Mouse (Mus musculus): ENCODE data around the gene Gpm6a. TPM values are rescaled to one million over a fixed set of nuclear protein-coding genes. Genes with fewer than 3 reads are reported as not detected.

The Gpm6a gene
- 28.0 and 29.8 TPM in 2 replicates for polyA plus RNA-seq (2016; fragmentation: Nextera tagmentation; extraction: Ambion mirVana)

DNA sequence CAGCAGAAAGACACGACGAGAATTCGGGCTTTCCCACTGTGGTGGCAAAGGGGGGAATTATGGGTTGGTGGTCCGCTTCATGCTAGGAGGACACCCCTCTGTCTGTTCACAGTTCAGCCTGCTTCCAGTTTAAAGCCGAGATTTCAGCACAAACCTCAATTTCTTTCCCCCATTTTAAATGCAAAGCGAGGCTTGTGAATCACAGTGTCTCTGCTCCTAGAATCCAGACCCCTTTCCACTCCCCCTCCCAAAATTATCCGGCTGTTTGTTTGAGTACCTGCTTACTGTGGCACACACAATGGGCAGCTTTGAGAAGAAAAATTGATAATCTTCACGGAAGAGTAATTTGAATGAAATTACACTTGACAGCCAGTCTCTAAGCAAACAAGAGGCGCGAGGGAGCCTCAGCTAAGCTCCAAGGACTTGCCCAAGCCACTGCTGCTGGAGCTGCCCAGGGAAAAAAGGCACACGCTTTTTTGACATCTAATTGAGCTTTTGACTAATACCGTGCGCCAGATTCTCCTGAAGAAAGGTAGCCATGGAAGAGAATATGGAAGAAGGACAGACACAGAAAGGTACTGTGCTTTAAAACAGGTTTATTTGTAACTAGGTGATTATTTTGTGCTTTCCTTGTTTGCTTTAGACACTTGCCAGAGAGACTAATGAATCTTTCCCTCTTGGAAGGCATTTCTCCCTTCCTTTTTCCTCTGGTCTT lies at the start of gene Gpm6a:
Gpm6a (plus strand) TSS at position 103 of the 715 bp plus-strand sequence.
- Histone ChIP-seq H3K9me3 (no peaks in the 10 kb centered on the region), H3K4me3 (peak within 1 kb of the TSS; percentile 48), H3K4me1 (peaks cover 19% of the 10 kb centered on the region), H3K36me3 (replicated peaks) (no peaks in the 10 kb centered on the region), H3K27ac (peak within 1 kb of the TSS; percentile 81), H3K27me3 (ENCODE audit: poor library complexity, severe bottlenecking) (no peaks in the 10 kb centered on the region)
- 16% methylated on average over 13 of the region's 13 CpGs for WGBS
- DNase-seq (ENCODE audit: extremely low spot score, low spot score), result peak; percentile 35

DNA sequence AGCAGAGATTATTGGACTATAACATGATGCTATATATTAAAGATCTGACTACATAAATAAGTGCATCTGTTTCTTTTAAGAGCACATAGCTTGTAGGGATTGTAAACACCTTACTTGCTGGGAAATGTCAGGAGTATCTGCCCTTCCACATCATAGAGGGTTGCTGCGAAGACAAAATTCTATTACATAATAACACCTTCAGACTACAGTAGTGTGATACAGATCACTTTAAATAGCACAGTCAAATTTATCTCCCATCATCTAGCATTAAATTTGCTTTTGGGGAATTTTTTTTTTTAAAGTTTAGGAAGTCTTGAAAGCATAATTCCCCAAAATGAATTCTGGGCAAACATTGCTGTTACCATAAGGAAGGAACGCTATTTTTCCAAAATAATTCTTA lies 41.8 kb upstream of the Gpm6a start:
- WGBS, result 91% methylated on average over 2 of the region's 2 CpGs
- Histone ChIP-seq H3K4me1 (peaks cover 3% of the 10 kb centered on the region; the same call in 1 of the 2 replicates), H3K27me3 (ENCODE audit: poor library complexity, severe bottlenecking) (no peaks in the 10 kb centered on the region), H3K9me3 (no peaks in the 10 kb centered on the region), H3K36me3 (replicated peaks) (no peaks in the 10 kb centered on the region), H3K27ac (no peak overlapping the region), H3K4me3 (no peak overlapping the region)
- DNase-seq (ENCODE audit: extremely low spot score, low spot score), result no peak

DNA sequence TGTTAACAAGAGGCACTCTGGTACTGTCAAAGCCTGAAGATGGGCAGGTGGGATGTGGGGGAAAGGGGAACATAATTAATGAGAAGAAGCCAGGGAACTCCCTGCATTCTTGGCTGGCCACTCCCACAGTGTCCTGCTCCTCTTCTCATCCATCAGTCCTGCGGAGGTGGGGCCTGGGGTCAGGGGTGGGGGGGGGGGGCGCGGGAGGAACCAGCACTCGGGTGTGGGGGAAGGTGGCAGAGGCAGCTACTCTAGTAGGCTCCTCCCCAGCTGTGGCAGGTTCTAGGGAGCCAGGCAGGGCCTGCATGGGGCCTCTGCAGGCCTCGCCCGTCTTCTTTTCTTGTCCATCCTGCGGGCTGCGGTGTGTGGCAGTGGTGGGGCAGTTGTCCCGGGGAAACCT lies 36.9 kb upstream of the Gpm6a start:
- no peaks in the 10 kb centered on the region for H3K9me3 ChIP-seq
- WGBS, result 68% methylated on average over 9 of the region's 9 CpGs
- no peaks in the 10 kb centered on the region for H3K36me3 ChIP-seq (replicated peaks)
- H3K4me3 ChIP-seq, result no peak overlapping the region
- H3K27me3 ChIP-seq (ENCODE audit: poor library complexity, severe bottlenecking), result no peaks in the 10 kb centered on the region
- H3K4me1 ChIP-seq, result peaks cover 15% of the 10 kb centered on the region
- H3K27ac ChIP-seq, result 0 out of 2 replicates have a peak overlapping the region, but pooled peaks have one; percentile 15
- DNase-seq (ENCODE audit: extremely low spot score, low spot score), result no peak

DNA sequence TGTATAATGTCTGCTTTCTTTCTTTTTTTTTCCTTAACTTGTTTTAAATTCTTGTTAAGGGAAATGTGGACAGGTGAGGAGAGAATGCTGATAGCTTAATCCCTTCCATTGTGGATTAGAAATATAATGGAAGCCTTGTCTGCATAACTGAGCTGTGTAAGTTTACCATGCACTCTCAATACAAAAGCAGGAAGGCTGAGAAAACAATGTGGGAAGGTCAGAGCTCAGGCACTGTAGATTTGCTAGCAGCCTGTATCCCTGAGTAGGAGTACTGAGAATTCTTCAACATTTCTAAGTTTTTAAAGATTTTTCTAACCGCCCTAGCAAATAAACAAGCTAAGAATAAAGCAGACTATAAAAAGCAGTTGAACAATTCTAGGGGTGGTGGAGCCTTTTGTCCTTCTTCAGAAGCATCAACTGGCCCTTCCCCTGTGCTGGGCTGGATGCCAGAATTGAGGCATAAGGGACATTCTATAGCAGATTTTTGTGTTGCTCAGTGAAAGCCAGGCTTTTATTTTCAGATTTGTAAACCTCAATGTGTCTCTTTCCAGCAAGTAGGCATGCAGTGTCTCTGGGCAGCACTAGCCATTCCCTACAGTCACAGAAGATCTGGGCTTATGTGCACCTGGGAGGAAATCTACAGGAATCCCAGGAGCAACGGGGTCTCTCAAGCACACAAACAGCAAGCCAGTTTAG lies 32.3 kb upstream of the Gpm6a start:
- no peaks in the 10 kb centered on the region for H3K27me3 ChIP-seq (ENCODE audit: poor library complexity, severe bottlenecking)
- H3K27ac ChIP-seq, result peak overlapping the region; percentile 56
- no peaks in the 10 kb centered on the region for H3K9me3 ChIP-seq
- peaks cover 20% of the 10 kb centered on the region for H3K4me1 ChIP-seq
- no peaks in the 10 kb centered on the region for H3K36me3 ChIP-seq (replicated peaks)
- no peak for DNase-seq (ENCODE audit: extremely low spot score, low spot score)
- WGBS, result 57% methylated on average over 2 of the region's 2 CpGs
- no peak overlapping the region for H3K4me3 ChIP-seq

DNA sequence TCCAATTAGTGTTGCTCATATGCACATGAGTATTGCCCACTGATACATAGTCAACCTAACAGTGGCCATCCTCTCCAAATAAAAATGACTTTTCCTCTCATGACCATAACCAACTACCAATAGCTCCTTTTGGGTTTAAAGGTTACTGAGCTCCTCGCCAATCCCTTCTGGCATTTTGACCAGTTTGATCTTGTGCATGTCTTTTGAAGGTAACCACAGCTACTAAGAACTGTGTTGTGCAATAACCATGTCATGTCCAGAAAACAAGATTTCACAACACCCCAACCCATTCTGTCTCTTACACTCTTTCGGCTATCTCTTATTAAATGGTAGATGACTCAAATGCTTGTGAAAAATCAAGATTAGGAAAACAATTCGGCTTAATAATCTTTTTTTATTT lies 29.7 kb upstream of the Gpm6a start:
- WGBS, result 87% methylated on average over 3 of the region's 3 CpGs
- DNase-seq (ENCODE audit: extremely low spot score, low spot score), result no peak
- H3K36me3 ChIP-seq (replicated peaks), result no peaks in the 10 kb centered on the region
- no peaks in the 10 kb centered on the region for H3K27me3 ChIP-seq (ENCODE audit: poor library complexity, severe bottlenecking)
- H3K9me3 ChIP-seq, result no peaks in the 10 kb centered on the region
- no peak overlapping the region for H3K27ac ChIP-seq
- no peak overlapping the region for H3K4me3 ChIP-seq
- peaks cover 17% of the 10 kb centered on the region for H3K4me1 ChIP-seq

DNA sequence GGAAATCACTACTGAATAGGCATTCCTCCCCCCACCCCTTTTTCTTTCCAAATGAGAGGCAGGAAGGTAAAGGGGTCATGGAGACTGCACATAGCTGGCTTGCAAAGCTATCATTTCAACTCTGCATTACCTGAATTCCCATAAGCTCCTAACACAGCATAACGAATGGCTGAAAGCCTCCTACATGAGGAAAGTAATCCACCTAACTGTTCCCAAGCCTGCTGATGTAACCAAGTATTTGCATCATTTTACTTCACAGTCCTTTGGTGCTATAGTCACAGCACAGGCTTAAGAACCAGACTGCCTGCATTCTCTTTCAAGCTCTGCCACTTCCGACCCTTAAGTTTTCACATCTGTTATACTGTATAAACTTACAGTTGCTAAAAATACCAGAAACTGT lies 22.3 kb upstream of the Gpm6a start:
- Histone ChIP-seq H3K4me1 (no peaks in the 10 kb centered on the region), H3K27me3 (ENCODE audit: poor library complexity, severe bottlenecking) (no peaks in the 10 kb centered on the region), H3K36me3 (replicated peaks) (no peaks in the 10 kb centered on the region), H3K4me3 (no peak overlapping the region), H3K9me3 (no peaks in the 10 kb centered on the region), H3K27ac (no peak overlapping the region)
- no peak for DNase-seq (ENCODE audit: extremely low spot score, low spot score)
- WGBS, result 84% methylated on average over 2 of the region's 2 CpGs

GRCm38 (mm10) chr8:54953351-54953750 lies 1.3 kb upstream of the Gpm6a start:
- Histone ChIP-seq H3K27me3 (ENCODE audit: poor library complexity, severe bottlenecking) (no peaks in the 10 kb centered on the region), H3K4me1 (peaks cover 19% of the 10 kb centered on the region), H3K27ac (no peak overlapping the region), H3K9me3 (no peaks in the 10 kb centered on the region), H3K36me3 (replicated peaks) (no peaks in the 10 kb centered on the region), H3K4me3 (no peak overlapping the region)
- no peak for DNase-seq (ENCODE audit: extremely low spot score, low spot score)
- 87% methylated on average over 2 of the region's 2 CpGs for WGBS

- WGBS, result 52% methylated on average over 6 of the region's 6 CpGs
- DNase-seq (ENCODE audit: extremely low spot score, low spot score), result no peak
- H3K27me3 ChIP-seq (ENCODE audit: poor library complexity, severe bottlenecking), result no peaks in the 10 kb centered on the region
- H3K4me3 ChIP-seq, result peak overlapping the region; percentile 48
- H3K36me3 ChIP-seq (replicated peaks), result no peaks in the 10 kb centered on the region
- H3K4me1 ChIP-seq, result peaks cover 19% of the 10 kb centered on the region
- H3K9me3 ChIP-seq, result no peaks in the 10 kb centered on the region
- H3K27ac ChIP-seq, result peak overlapping the region; percentile 81
These were observed 613 bp upstream of the Gpm6a start for GRCm38 (mm10) chr8:54954030-54954429.

DNA sequence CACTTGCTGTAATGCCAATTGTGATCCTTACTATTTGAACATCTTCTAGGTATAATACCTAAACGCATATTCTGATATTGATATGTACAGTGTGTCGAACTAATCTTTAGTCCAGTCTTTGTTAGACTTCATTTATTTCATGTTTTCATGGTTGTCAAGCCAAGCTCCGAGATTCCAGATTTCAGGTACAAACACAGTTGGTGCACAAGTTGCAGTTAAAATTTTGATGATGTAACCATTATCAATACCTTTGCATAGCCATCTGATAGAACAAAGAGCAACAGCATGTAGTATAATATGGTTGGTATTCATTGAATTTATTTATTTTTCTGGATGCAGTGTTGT lies 785 bp downstream of the Gpm6a start:
- no peak for DNase-seq (ENCODE audit: extremely low spot score, low spot score)
- Histone ChIP-seq H3K4me3 (peak overlapping the region; percentile 48), H3K27ac (peak overlapping the region; percentile 81), H3K4me1 (peaks cover 19% of the 10 kb centered on the region), H3K9me3 (no peaks in the 10 kb centered on the region), H3K27me3 (ENCODE audit: poor library complexity, severe bottlenecking) (no peaks in the 10 kb centered on the region), H3K36me3 (replicated peaks) (no peaks in the 10 kb centered on the region)
- WGBS, result 80% methylated on average over 3 of the region's 3 CpGs

- WGBS, result 87% methylated on average over 6 of the region's 6 CpGs
- Histone ChIP-seq H3K27ac (no peak overlapping the region), H3K4me3 (peak overlapping the region; percentile 48), H3K9me3 (no peaks in the 10 kb centered on the region), H3K4me1 (peaks cover 19% of the 10 kb centered on the region), H3K27me3 (ENCODE audit: poor library complexity, severe bottlenecking) (no peaks in the 10 kb centered on the region), H3K36me3 (replicated peaks) (no peaks in the 10 kb centered on the region)
- no peak for DNase-seq (ENCODE audit: extremely low spot score, low spot score)
These were observed 1.4 kb downstream of the Gpm6a start for GRCm38 (mm10) chr8:54955935-54956573.

- no peaks in the 10 kb centered on the region for H3K9me3 ChIP-seq
- H3K36me3 ChIP-seq (replicated peaks), result no peaks in the 10 kb centered on the region
- no peak overlapping the region for H3K27ac ChIP-seq
- no peak overlapping the region; the same call in 1 of the 2 replicates for H3K4me3 ChIP-seq
- no peaks in the 10 kb centered on the region for H3K27me3 ChIP-seq (ENCODE audit: poor library complexity, severe bottlenecking)
- WGBS, result 85% methylated on average over 3 of the region's 3 CpGs
- DNase-seq (ENCODE audit: extremely low spot score, low spot score), result no peak
- peaks cover 19% of the 10 kb centered on the region for H3K4me1 ChIP-seq
These were observed 2.1 kb downstream of the Gpm6a start for GRCm38 (mm10) chr8:54956787-54957186.

- Histone ChIP-seq H3K27me3 (ENCODE audit: poor library complexity, severe bottlenecking) (no peaks in the 10 kb centered on the region), H3K4me3 (no peak overlapping the region), H3K36me3 (replicated peaks) (no peaks in the 10 kb centered on the region), H3K27ac (no peak overlapping the region), H3K4me1 (peaks cover 19% of the 10 kb centered on the region), H3K9me3 (no peaks in the 10 kb centered on the region)
- DNase-seq (ENCODE audit: extremely low spot score, low spot score), result no peak
- WGBS, result 88% methylated on average over 3 of the region's 3 CpGs
These were observed 2.9 kb downstream of the Gpm6a start for GRCm38 (mm10) chr8:54957506-54957905.

GRCm38 (mm10) chr8:54961571-54961970 lies 6.9 kb downstream of the Gpm6a start:
- DNase-seq (ENCODE audit: extremely low spot score, low spot score), result no peak
- Histone ChIP-seq H3K4me3 (no peak overlapping the region), H3K9me3 (no peaks in the 10 kb centered on the region), H3K27ac (no peak overlapping the region), H3K4me1 (no peaks in the 10 kb centered on the region), H3K36me3 (replicated peaks) (no peaks in the 10 kb centered on the region), H3K27me3 (ENCODE audit: poor library complexity, severe bottlenecking) (no peaks in the 10 kb centered on the region)
